Mouse (Mus musculus) CD4-positive helper T cell, adult 2 months (primary cell): ENCODE measurements around the gene Arhgap23.

Experiments used
- DNase-seq: peaks from one replicate; pipeline ENCODE4 v3.0.0-alpha.2; 2012; ENCODE audit warnings: low read depth, missing footprints, low spot score

The Arhgap23 gene

DNA sequence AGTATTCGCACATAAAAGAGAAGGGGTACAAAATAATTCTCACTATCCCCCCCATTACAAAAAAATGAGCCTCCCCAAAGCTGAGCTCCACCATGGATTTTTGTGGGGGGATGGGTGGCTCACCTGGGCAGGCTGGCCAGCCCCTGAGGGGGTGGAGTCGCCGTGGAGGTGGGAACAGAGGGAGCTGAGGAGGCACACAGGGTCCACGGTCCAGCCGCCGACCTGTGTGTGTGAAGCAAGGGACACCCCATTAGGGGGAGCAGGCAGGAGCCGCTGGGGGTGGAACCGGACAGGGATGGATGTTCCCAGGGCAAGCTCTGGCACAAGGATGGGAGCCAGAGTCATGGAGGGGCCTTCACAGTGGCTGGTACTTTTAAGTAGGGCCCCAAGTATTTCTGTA is 133.4 kb downstream of the Arhgap23 start:
- DNase-seq, result no peak
